Mouse (Mus musculus) neural tube, embryonic 11.5 days (tissue): ENCODE measurements around the gene Pid1. TPM values are rescaled to one million over a fixed set of nuclear protein-coding genes. Genes with fewer than 3 reads are reported as not detected.

Source experiments
- ATAC-seq: fragments of 200-750 bp; cut with Nextera tagmentation; 2 replicates; pipeline ENCODE4 v1.8.0; 2017; ENCODE audit warnings: moderate number of reproducible peaks, mild to moderate bottlenecking, moderate TSS enrichment, moderate library complexity; ENCODE audit not compliant: insufficient read depth, low FRiP score, low TSS enrichment
- DNase-seq: peaks from one replicate; pipeline ENCODE4 v3.0.0-alpha.2; 2015; ENCODE audit warnings: low spot score
- H3K27ac ChIP-seq: fragments of 300-500 bp; sonication (generic); 2 replicates; pipeline ENCODE4 v1.5.1; 2014; ENCODE audit warnings: low read depth, mild to moderate bottlenecking, low read length
- H3K27me3 ChIP-seq: fragments of 300-500 bp; sonication (generic); 2 replicates; pipeline ENCODE4 v1.6.1; 2014; ENCODE audit warnings: mild to moderate bottlenecking, low read length, mixed read lengths; ENCODE audit not compliant: control insufficient read depth, insufficient read depth
- H3K36me3 ChIP-seq: fragments of 300-500 bp; sonication (generic); 2 replicates; pipeline ENCODE4 v1.6.1; 2014; ENCODE audit warnings: mild to moderate bottlenecking, low read length, moderate library complexity, mixed read lengths; ENCODE audit not compliant: control insufficient read depth, insufficient read depth
- H3K4me1 ChIP-seq: fragments of 300-500 bp; sonication (generic); 2 replicates; pipeline ENCODE4 v1.6.1; 2014; ENCODE audit warnings: low read length, mixed read lengths; ENCODE audit not compliant: control insufficient read depth, insufficient read depth
- H3K4me2 ChIP-seq: fragments of 300-500 bp; sonication (generic); 2 replicates; pipeline ENCODE4 v1.6.1; 2014; ENCODE audit warnings: low read depth, mild to moderate bottlenecking, moderate library complexity
- H3K4me3 ChIP-seq: fragments of 300-500 bp; sonication (generic); 2 replicates; pipeline ENCODE4 v1.5.1; 2014; ENCODE audit warnings: low read depth, low read length
- H3K9ac ChIP-seq: fragments of 300-500 bp; sonication (generic); 2 replicates; pipeline ENCODE4 v1.6.1; 2014; ENCODE audit warnings: mild to moderate bottlenecking, low read length
- H3K9me3 ChIP-seq: fragments of 300-500 bp; sonication (generic); 2 replicates; pipeline ENCODE4 v1.6.1; 2016; ENCODE audit warnings: low read length; ENCODE audit not compliant: control insufficient read depth
- WGBS: fragments of 180-500 bp; shearing (Covaris S2); extraction: QIAGEN DNeasy Blood & Tissue Kit; methylation state at CpG from one replicate; pipeline ENCODE4 v1.1.7; 2014; 5-methylcytosine and 5-hydroxymethylcytosine counted together
- polyA plus RNA-seq: library from polyadenylated mRNA; unstranded; fragments of >200 nt; fragmentation: Nextera tagmentation; extraction: Ambion mirVana; gene quantifications from 2 replicates; pipeline ENCODE4 v1.2.1, GENCODE M21; 2014

Pid1 gene
- polyA plus RNA-seq, 1 experiment from 2014 or later: 58.4 TPM

DNA sequence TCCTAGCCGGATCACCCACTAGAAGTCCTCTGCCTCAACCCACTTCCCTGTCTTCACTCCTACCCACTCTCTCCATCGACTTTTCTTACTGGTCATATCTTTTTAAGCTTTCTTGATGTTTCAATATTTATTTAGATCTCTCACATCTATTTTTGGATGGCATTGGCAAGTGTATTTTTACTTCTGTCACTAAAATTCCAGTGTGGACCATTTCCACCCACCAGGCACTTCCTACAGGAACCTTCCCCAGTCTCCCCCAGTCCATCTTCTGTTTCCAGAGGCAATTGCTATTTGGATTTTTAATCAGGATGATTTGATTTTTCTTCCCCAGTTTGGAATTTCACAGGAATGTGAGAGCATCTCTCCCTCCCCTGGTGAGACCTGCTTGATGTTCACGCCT, 2.6 kb upstream of the Pid1 start:
- Histone ChIP-seq H3K36me3 (no peaks in the 10 kb centered on the region), H3K9ac (no peak overlapping the region), H3K4me2 (no peak overlapping the region), H3K27ac (no peak overlapping the region), H3K9me3 (no peaks in the 10 kb centered on the region), H3K27me3 (no peaks in the 10 kb centered on the region), H3K4me1 (no peaks in the 10 kb centered on the region), H3K4me3 (no peak overlapping the region)
- ATAC-seq: no peak
- DNase-seq: no peak
- 73% methylated on average over 3 of the region's 3 CpGs for WGBS

DNA sequence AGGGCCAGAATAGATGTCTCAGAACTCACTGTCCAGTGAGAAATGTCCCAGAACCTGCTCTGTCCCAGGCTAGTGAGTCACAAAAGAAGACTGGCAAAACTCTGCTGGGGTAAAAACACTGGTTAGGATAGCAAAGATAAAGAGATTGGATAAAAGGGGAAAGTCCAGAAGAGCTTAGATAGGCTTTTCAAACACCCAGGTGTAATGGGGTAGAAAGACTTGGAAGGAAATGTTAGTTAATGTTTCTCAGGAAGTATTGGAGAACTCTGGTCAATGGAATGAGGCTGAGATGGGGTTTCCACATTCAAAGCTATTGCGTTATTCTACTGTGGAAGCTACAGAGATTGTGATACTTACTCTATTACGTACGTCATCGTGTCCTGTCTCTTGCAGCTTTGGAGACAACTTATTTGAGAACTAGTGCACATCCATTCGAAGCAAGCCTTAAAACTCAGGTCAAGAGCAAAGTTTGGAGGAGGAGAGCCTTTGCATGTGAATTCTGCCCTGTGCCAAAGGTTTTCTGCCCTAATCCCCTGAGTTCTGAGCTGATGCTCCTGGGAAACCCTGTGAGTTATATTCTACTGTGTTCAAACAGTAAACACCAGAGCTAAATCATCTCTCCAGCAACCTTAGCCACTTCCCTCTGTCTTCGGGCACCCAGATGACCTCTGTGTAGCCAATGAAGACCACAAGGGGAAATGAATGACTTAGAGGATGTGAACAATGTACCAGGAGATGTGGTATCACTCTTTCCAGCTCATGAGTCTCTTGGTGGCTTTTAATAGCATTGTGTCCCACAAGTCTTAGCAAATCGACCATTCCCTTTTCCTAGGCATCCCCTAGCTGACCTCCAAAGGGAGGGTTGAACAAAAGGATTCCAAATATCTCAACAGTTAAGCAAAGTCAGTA, 1.0 kb downstream of the Pid1 start:
- WGBS: 86% methylated on average over 7 of the region's 7 CpGs
- Histone ChIP-seq H3K9me3 (no peaks in the 10 kb centered on the region), H3K4me2 (no peak overlapping the region), H3K27ac (no peak overlapping the region), H3K4me1 (no peaks in the 10 kb centered on the region), H3K4me3 (no peak overlapping the region), H3K27me3 (no peaks in the 10 kb centered on the region), H3K9ac (no peak overlapping the region), H3K36me3 (no peaks in the 10 kb centered on the region)
- DNase-seq: no peak
- no peak for ATAC-seq

DNA sequence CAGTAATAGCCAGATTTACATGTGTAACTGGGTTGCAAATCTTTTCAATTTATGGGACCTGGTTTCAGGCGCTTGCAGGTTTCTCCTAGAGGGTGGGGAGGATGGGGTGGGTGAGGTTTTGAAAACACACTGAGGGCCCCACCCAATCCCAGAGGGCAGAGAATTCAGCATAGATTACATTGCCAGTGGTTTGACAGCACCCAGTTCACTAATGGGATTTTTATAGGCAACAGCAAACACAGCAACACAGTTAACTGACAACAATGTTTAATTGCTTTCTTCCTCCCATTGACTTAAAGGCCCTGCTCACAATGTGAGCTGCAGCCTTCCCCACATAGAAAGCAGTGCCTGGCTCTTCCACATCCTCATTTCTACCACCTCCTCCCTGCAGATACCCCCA, 1.8 kb downstream of the Pid1 start:
- no peak overlapping the region for H3K27ac ChIP-seq
- H3K4me1 ChIP-seq: no peaks in the 10 kb centered on the region
- no peak for ATAC-seq
- no peak for DNase-seq
- no peaks in the 10 kb centered on the region for H3K36me3 ChIP-seq
- H3K9ac ChIP-seq: no peak overlapping the region
- no peak overlapping the region for H3K4me3 ChIP-seq
- 75% methylated on average over 1 of the region's 1 CpGs for WGBS
- no peak overlapping the region for H3K4me2 ChIP-seq
- H3K27me3 ChIP-seq: no peaks in the 10 kb centered on the region
- H3K9me3 ChIP-seq: no peaks in the 10 kb centered on the region

DNA sequence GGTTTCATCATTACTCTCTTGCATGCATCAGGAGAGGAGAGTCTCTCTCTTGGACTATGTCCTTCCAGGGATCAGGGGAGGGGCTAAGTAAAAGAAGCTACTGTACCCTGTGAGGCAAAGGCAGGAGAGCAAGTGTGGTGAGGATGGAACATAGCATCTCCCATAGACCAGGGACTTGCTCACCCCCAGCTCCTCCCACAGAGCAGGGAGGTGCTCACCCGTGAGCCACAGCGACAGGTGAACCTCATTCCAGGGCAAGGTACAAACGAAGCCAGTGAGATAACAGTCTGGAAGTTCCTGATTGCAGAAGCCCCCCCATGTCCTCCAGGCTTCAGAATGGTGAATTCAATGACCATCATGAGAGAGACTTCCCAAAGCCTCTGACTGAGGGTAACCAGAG, 2.6 kb downstream of the Pid1 start:
- H3K27ac ChIP-seq: no peak overlapping the region
- H3K9ac ChIP-seq: no peak overlapping the region
- no peak for DNase-seq
- no peak for ATAC-seq
- no peaks in the 10 kb centered on the region for H3K36me3 ChIP-seq
- H3K4me3 ChIP-seq: no peak overlapping the region
- 89% methylated on average over 3 of the region's 3 CpGs for WGBS
- H3K4me2 ChIP-seq: no peak overlapping the region
- no peaks in the 10 kb centered on the region for H3K4me1 ChIP-seq
- H3K27me3 ChIP-seq: no peaks in the 10 kb centered on the region
- no peaks in the 10 kb centered on the region for H3K9me3 ChIP-seq

DNA sequence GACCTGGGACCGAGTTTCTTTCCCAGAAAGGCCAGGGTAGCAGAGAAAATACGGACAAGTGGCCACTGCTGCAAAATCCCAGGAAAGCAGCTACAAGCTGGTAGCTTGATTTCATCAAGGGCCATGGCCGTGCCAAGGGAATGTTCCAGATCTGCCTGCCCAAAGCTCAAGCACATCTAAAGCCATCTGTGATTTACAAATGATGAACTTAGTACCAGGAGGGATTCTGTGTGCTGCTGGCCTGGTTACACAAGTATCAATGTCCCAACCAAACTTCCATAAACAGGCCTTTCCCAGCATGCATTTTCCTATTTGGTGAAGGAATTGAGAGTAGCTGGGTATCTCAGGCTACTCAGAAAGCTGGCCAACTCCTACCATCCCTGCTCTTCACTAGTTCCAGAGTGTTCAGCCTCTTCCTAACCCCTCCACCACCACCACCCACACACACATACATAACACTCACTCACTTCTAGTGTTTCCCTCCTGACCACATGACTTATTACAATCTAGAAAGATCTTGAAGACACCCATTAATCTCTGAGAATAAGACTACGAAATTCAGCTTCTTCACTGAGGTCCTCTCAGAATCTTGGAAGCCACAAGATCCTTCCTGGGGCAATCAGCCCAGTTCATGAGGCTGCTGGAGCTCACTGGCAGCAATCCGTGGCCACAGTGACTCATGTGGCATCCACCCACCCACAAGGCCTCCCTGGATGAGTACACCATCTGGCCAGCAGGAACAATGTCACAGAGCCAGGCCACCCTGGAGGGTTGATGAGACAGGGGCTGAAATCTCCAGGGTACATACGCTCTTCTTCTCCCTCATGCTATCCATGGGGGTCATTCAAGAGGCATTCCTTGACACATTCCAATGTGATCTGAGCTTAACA, 4.1 kb downstream of the Pid1 start:
- H3K9me3 ChIP-seq: no peaks in the 10 kb centered on the region
- H3K4me2 ChIP-seq: no peak overlapping the region
- H3K36me3 ChIP-seq: no peaks in the 10 kb centered on the region
- no peak for DNase-seq
- 89% methylated on average over 6 of the region's 6 CpGs for WGBS
- no peak for ATAC-seq
- H3K27me3 ChIP-seq: no peaks in the 10 kb centered on the region
- no peak overlapping the region for H3K4me3 ChIP-seq
- no peak overlapping the region for H3K9ac ChIP-seq
- H3K27ac ChIP-seq: no peak overlapping the region
- H3K4me1 ChIP-seq: no peaks in the 10 kb centered on the region

DNA sequence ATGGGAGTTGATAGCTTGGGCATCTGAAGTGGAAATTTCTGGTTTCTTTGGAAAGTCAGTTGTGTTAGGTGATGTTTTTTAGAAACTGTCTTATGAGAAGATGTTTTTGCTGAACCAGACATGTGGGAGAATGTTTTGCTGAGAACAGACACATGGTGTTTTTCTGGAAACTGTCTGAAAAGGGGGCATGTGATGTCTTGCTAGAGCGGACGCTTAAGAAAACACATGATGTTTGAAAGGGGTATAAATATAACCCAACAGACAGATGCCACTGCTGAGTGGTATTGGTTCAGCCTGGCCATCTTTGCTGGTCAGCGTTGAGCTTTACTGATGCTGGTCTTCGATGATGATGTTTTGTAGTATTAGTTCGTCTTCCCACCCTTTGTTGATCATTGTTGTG, 6.8 kb downstream of the Pid1 start:
- WGBS: 88% methylated on average over 5 of the region's 5 CpGs
- H3K9ac ChIP-seq: no peak overlapping the region
- ATAC-seq: no peak

DNA sequence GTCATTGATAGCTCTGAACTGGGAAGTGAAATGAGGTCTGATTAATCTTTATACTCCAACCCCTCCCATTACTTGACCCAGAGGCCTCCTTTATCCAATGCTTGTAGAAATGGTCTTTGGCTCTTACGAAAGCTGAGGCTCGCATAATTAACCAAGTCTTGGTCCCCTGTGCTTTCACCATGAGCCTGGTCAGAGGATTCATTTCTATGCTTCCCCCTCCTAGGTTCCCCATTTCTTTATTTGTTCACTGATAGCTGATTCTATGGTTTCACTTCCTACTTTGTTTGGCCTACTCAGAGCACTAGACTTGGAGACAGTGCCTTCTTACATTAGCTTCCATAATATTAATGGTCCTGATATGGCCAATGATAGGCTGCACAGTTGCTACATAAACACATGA, 13.7 kb downstream of the Pid1 start:
- Histone ChIP-seq H3K4me2 (no peak overlapping the region), H3K27ac (no peak overlapping the region), H3K4me3 (no peak overlapping the region), H3K9me3 (no peaks in the 10 kb centered on the region), H3K27me3 (no peaks in the 10 kb centered on the region), H3K36me3 (no peaks in the 10 kb centered on the region), H3K9ac (no peak overlapping the region), H3K4me1 (no peaks in the 10 kb centered on the region)
- DNase-seq: no peak
- 88% methylated on average over 2 of the region's 2 CpGs for WGBS
- ATAC-seq: no peak

More for the DNA sequence above, 6.8 kb downstream of the Pid1 start:
- H3K27ac ChIP-seq: no peak overlapping the region
- no peak overlapping the region for H3K4me2 ChIP-seq
- no peak overlapping the region for H3K4me3 ChIP-seq
- H3K4me1 ChIP-seq: no peaks in the 10 kb centered on the region
- H3K36me3 ChIP-seq: no peaks in the 10 kb centered on the region
- no peaks in the 10 kb centered on the region for H3K27me3 ChIP-seq
- no peaks in the 10 kb centered on the region for H3K9me3 ChIP-seq
- no peak for DNase-seq

DNA sequence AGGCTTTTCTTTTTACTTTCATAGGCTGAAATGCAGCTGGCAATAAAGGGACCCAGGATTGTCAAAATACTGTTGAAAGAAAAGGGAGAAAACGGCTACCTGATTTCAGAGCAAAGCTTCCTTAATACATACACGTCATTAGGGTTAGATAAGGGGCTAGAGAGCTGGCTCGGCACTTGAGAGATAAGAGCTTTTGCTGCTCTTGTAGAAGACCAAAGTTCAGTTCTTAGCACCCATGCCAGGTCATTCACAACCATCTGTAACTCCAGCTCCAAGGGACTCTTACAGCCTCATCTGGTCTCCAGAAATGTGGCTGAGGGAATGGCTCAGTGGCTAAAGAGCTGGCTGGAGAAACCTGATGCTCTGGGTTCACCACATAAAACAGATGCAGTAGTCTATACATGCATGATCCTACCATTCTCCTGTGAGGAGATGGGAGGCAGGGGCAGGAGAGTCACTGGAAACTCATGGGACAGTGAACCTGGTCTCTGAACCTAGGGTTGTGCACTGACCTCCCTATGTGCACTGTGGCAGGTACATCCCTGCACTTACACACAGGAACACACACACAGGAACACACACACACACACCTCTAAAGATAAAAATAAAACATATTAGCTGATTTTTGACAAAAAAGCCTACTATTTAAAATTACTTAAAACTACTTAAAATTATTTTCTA, 16.0 kb downstream of the Pid1 start:
- Histone ChIP-seq H3K4me2 (no peak overlapping the region), H3K4me3 (no peak overlapping the region), H3K27ac (no peak overlapping the region), H3K36me3 (no peaks in the 10 kb centered on the region), H3K9ac (no peak overlapping the region), H3K9me3 (no peaks in the 10 kb centered on the region), H3K27me3 (no peaks in the 10 kb centered on the region), H3K4me1 (no peaks in the 10 kb centered on the region)
- 79% methylated on average over 3 of the region's 3 CpGs for WGBS
- DNase-seq (no peak), ATAC-seq (no peak)
